Mouse (Mus musculus): ENCODE results near the gene Cldn2. TPM values are rescaled to one million over a fixed set of nuclear protein-coding genes. Genes with fewer than 3 reads are reported as not detected.

Cldn2 gene
- polyA plus RNA-seq, 1 experiment from 2014 or later = 0.15 TPM

- no peak for DNase-seq (ENCODE audit: low spot score)
These were observed 12.8 kb downstream of the Cldn2 start for GRCm38 (mm10) chrX:139813299-139814002.

GRCm38 (mm10) chrX:139814018-139814635, 13.5 kb downstream of the Cldn2 start:
- DNase-seq (ENCODE audit: low spot score) = no peak
- no peak overlapping the region for H3K4me3 ChIP-seq
- H3K9me3 ChIP-seq (replicated peaks) = no peaks in the 10 kb centered on the region
- peaks cover 11% of the 10 kb centered on the region; the same call in 1 of the 2 replicates for H3K4me1 ChIP-seq
- no peak overlapping the region for H3K27ac ChIP-seq (replicated peaks)
- H3K36me3 ChIP-seq = no peaks in the 10 kb centered on the region
- WGBS = 85% methylated on average over 8 of the region's 8 CpGs
- H3K27me3 ChIP-seq (ENCODE audit: low read depth, poor library complexity, severe bottlenecking) = peaks cover 97% of the 10 kb centered on the region

More at GRCm38 (mm10) chrX:139813299-139814002, 12.8 kb downstream of the Cldn2 start:
- Histone ChIP-seq H3K36me3 (no peaks in the 10 kb centered on the region), H3K9me3 (replicated peaks) (no peaks in the 10 kb centered on the region), H3K4me1 (peaks cover 14% of the 10 kb centered on the region), H3K4me3 (no peak overlapping the region), H3K27ac (replicated peaks) (no peak overlapping the region), H3K27me3 (ENCODE audit: low read depth, poor library complexity, severe bottlenecking) (peaks cover 97% of the 10 kb centered on the region)
- WGBS = 75% methylated on average over 9 of the region's 9 CpGs

GRCm38 (mm10) chrX:139815201-139815600, 14.6 kb downstream of the Cldn2 start:
- DNase-seq (ENCODE audit: low spot score) = no peak
- no peaks in the 10 kb centered on the region for H3K36me3 ChIP-seq
- H3K4me1 ChIP-seq = peaks cover 11% of the 10 kb centered on the region; the same call in 1 of the 2 replicates
- peaks cover 97% of the 10 kb centered on the region for H3K27me3 ChIP-seq (ENCODE audit: low read depth, poor library complexity, severe bottlenecking)
- WGBS = 87% methylated on average over 5 of the region's 5 CpGs
- H3K27ac ChIP-seq (replicated peaks) = no peak overlapping the region
- H3K9me3 ChIP-seq (replicated peaks) = no peaks in the 10 kb centered on the region
- no peak overlapping the region for H3K4me3 ChIP-seq

GRCm38 (mm10) chrX:139825402-139825801, 24.8 kb downstream of the Cldn2 start:
- no peaks in the 10 kb centered on the region for H3K4me1 ChIP-seq
- DNase-seq (ENCODE audit: low spot score) = no peak
- peaks cover 81% of the 10 kb centered on the region for H3K27me3 ChIP-seq (ENCODE audit: low read depth, poor library complexity, severe bottlenecking)
- H3K27ac ChIP-seq (replicated peaks) = no peak overlapping the region
- H3K9me3 ChIP-seq (replicated peaks) = no peaks in the 10 kb centered on the region
- H3K36me3 ChIP-seq = peaks cover 10% of the 10 kb centered on the region; the same call in 1 of the 2 replicates
- no peak overlapping the region for H3K4me3 ChIP-seq
- WGBS = 81% methylated on average over 1 of the region's 1 CpGs

GRCm38 (mm10) chrX:139826926-139827325, 26.3 kb downstream of the Cldn2 start:
- 89% methylated on average over 4 of the region's 4 CpGs for WGBS
- Histone ChIP-seq H3K9me3 (replicated peaks) (no peaks in the 10 kb centered on the region), H3K4me3 (no peak overlapping the region), H3K27ac (replicated peaks) (no peak overlapping the region), H3K4me1 (no peaks in the 10 kb centered on the region), H3K27me3 (ENCODE audit: low read depth, poor library complexity, severe bottlenecking) (peaks cover 81% of the 10 kb centered on the region), H3K36me3 (peaks cover 10% of the 10 kb centered on the region; the same call in 1 of the 2 replicates)
- no peak for DNase-seq (ENCODE audit: low spot score)

- no peaks in the 10 kb centered on the region for H3K9me3 ChIP-seq (replicated peaks)
- H3K4me1 ChIP-seq = no peaks in the 10 kb centered on the region
- peaks cover 73% of the 10 kb centered on the region for H3K27me3 ChIP-seq (ENCODE audit: low read depth, poor library complexity, severe bottlenecking)
- no peak for DNase-seq (ENCODE audit: low spot score)
- WGBS = 91% methylated on average over 6 of the region's 6 CpGs
- 0 out of 2 replicates have a peak, but pooled peaks cover 3% of the 10 kb centered on the region for H3K36me3 ChIP-seq
- no peak overlapping the region for H3K27ac ChIP-seq (replicated peaks)
- H3K4me3 ChIP-seq = no peak overlapping the region
These were observed 27.9 kb downstream of the Cldn2 start for GRCm38 (mm10) chrX:139828363-139829092.

GRCm38 (mm10) chrX:139832464-139832863, 31.8 kb downstream of the Cldn2 start:
- H3K4me3 ChIP-seq = no peak overlapping the region
- no peak overlapping the region for H3K27ac ChIP-seq (replicated peaks)
- no peaks in the 10 kb centered on the region for H3K36me3 ChIP-seq
- no peaks in the 10 kb centered on the region for H3K4me1 ChIP-seq
- H3K9me3 ChIP-seq (replicated peaks) = no peaks in the 10 kb centered on the region
- WGBS = 17% methylated on average over 5 of the region's 5 CpGs
- peaks cover 66% of the 10 kb centered on the region for H3K27me3 ChIP-seq (ENCODE audit: low read depth, poor library complexity, severe bottlenecking)
- DNase-seq (ENCODE audit: low spot score) = peak; percentile 37

GRCm38 (mm10) chrX:139839057-139839456, 38.4 kb downstream of the Cldn2 start:
- Histone ChIP-seq H3K4me3 (no peak overlapping the region), H3K9me3 (replicated peaks) (no peaks in the 10 kb centered on the region), H3K4me1 (no peaks in the 10 kb centered on the region), H3K27ac (replicated peaks) (no peak overlapping the region), H3K36me3 (no peaks in the 10 kb centered on the region), H3K27me3 (ENCODE audit: low read depth, poor library complexity, severe bottlenecking) (peaks cover 91% of the 10 kb centered on the region)
- 55% methylated on average over 3 of the region's 3 CpGs for WGBS
- no peak for DNase-seq (ENCODE audit: low spot score)

GRCm38 (mm10) chrX:139841091-139841490, 40.5 kb downstream of the Cldn2 start:
- 89% methylated on average over 6 of the region's 6 CpGs for WGBS
- Histone ChIP-seq H3K27me3 (ENCODE audit: low read depth, poor library complexity, severe bottlenecking) (peaks cover 88% of the 10 kb centered on the region), H3K27ac (replicated peaks) (no peak overlapping the region), H3K9me3 (replicated peaks) (no peaks in the 10 kb centered on the region), H3K4me1 (no peaks in the 10 kb centered on the region), H3K36me3 (no peaks in the 10 kb centered on the region), H3K4me3 (no peak overlapping the region)
- DNase-seq (ENCODE audit: low spot score) = no peak

- Histone ChIP-seq H3K4me3 (no peak overlapping the region), H3K27me3 (ENCODE audit: low read depth, poor library complexity, severe bottlenecking) (peaks cover 44% of the 10 kb centered on the region), H3K36me3 (no peaks in the 10 kb centered on the region), H3K4me1 (no peaks in the 10 kb centered on the region), H3K27ac (replicated peaks) (no peak overlapping the region), H3K9me3 (replicated peaks) (no peaks in the 10 kb centered on the region)
- WGBS = 90% methylated on average over 4 of the region's 4 CpGs
- DNase-seq (ENCODE audit: low spot score) = no peak
These were observed 54.2 kb downstream of the Cldn2 start for GRCm38 (mm10) chrX:139854795-139855194.

- H3K9me3 ChIP-seq (replicated peaks) = no peaks in the 10 kb centered on the region
- H3K36me3 ChIP-seq = no peaks in the 10 kb centered on the region
- H3K4me1 ChIP-seq = no peaks in the 10 kb centered on the region
- DNase-seq (ENCODE audit: low spot score) = no peak
- H3K27ac ChIP-seq (replicated peaks) = no peak overlapping the region
- 90% methylated on average over 5 of the region's 5 CpGs for WGBS
- H3K4me3 ChIP-seq = no peak overlapping the region
- H3K27me3 ChIP-seq (ENCODE audit: low read depth, poor library complexity, severe bottlenecking) = peaks cover 66% of the 10 kb centered on the region
These were observed 58.8 kb downstream of the Cldn2 start for GRCm38 (mm10) chrX:139859402-139859801.

Measured in midbrain, embryonic 10.5 days (tissue).